Mouse (Mus musculus) testis, adult 2 months (tissue): ENCODE data around the gene Pnpo.

ENCODE experiments used
- CTCF ChIP-seq: fragments of 200-500 bp; IDR thresholded peaks from 2 replicates; pipeline ENCODE4 v1.5.1; 2012; ENCODE audit warnings: low read depth, mild to moderate bottlenecking, inconsistent platforms, low read length, moderate library complexity; ENCODE audit not compliant: control insufficient read depth, insufficient read depth, insufficient replicate concordance
- POLR2A ChIP-seq: fragments of 200-500 bp; IDR thresholded peaks from 2 replicates; pipeline ENCODE4 v1.6.1; 2012; ENCODE audit warnings: low read depth, mild to moderate bottlenecking, inconsistent platforms, low read length, moderate library complexity; ENCODE audit not compliant: control insufficient read depth

GRCm38 (mm10) chr11:96931327-96932062 is 12.3 kb downstream of the Pnpo start:
- TF ChIP-seq CTCF: no peak
- peak; percentile 17; the same call in 1 of the 2 replicates for TF ChIP-seq POLR2A
